Mouse (Mus musculus) thymus, postnatal 36 days (tissue): ENCODE data around the gene Itga6.

Experiments used
- DNase-seq, 2 experiments: peaks; one replicate each; pipeline ENCODE4 v3.0.0; 2022; ENCODE audit warnings: mixed read lengths in 2 of 2

Gene Itga6

GRCm38 (mm10) chr2:71805611-71806567 lies 60.5 kb downstream of the Itga6 start:
- DNase-seq = no peak

DNA sequence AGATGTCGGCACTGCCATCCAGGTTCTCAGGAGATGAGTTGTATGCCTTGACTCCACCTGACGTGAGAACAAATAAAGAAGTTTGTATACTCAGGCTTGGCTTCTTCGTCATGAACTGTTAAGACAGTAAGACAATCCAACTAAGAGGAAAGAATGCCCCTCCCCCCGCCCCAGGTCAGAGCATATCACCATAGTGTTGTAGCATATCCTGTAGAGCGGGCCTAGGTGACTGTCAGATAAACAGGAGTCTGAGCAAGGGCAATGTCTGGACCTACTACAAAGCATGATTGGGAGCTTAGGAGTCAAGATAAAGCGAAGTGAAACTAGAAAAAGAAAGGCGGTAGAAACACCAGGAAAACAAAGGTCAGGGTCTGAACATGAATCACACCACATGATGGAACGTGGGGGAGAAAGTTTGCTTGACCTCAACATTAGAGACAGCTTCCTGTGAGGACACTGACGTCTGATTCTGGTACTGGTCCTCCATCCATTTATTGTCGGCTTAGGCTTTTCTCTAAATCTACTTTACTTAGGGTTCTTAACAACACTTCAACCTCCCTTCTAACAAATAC lies 64.0 kb downstream of the Itga6 start:
- no peak for DNase-seq

DNA sequence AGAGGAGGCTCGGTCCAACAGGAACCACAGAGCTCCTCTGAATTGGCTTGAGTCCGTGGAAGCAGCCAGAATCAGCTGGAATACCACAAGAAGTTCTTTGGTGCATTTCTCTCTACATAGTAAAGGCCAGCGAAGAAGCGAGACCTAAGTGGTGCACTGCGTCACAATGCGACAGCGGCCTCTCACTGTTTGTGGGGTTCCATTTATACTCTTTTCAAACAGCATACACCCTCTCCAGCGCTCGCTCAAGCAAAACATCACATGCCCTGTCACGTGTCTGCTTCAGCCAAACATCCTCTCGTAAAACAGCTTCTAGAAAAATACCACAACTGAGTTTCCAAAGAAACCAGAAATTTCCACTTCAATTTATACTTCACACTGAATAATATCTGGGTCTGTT lies 64.6 kb downstream of the Itga6 start:
- no peak for DNase-seq

DNA sequence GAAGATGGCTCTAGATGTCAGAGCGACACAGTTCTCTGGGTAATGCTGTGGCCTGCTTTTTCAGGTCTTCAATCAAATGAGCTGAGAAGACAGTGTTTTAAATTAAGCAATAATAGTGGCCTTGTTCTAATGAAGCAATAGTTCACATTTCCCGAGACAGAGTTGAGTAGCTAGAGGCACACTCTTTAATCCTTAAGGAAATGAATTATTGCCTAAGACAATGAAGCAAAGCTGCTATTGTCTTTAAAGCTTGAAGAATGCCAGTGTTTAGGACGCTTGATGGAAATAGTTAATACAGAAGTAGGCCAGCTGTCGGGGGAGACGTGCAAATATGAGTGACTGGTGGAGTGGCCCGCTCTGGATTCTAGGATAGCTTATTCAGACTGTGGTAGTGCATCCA lies 65.5 kb downstream of the Itga6 start:
- DNase-seq = no peak

- peak; percentile 87 to 88 for DNase-seq
These were observed 67.0 kb downstream of the Itga6 start for GRCm38 (mm10) chr2:71812221-71813021.

- DNase-seq = no peak
These were observed 67.6 kb downstream of the Itga6 start for GRCm38 (mm10) chr2:71813022-71813358.

DNA sequence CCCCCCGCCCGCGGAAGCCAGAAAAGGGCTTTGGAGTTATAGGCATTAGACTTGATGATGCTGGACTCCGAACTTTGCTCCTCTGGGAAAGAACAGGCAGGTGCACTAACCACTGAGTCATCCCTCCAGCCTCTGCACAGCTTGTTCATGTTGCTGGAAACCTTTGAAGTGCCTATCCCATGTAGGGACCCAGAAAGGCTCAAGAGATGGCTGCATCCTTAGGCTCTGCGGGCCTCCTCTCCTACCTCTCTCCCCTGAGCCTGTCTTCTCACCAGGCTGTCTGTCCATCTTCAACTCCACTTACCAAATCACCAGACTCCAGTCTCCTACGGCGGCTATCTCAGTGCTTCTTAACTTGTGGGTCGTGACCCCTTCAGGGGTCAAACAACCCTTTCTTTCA lies 68.0 kb downstream of the Itga6 start:
- peak; percentile 54 to 67 for DNase-seq

DNA sequence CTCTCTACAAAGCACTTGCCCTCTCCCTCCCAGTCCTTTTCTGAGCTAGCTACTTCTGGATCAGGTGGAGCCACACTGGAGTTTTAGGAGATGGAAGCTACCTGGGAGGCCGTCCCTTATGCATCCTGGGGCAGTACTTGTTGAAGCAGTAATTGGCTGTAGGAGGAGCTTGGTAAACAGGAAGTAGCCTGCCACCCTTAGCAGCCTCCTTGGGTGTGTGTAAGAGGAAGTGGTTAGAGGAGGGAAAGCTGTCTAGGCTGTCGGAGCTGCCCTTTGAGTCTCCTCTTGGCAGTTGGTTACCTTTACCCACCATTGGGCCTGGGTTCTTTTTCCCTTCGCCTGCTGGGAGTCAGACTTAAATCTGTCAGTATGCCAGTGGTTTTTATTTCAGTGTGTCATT lies 68.6 kb downstream of the Itga6 start:
- DNase-seq = peak; percentile 79 to 85

GRCm38 (mm10) chr2:71815279-71815678 lies 69.9 kb downstream of the Itga6 start:
- DNase-seq = peak; percentile 45 to 54

DNA sequence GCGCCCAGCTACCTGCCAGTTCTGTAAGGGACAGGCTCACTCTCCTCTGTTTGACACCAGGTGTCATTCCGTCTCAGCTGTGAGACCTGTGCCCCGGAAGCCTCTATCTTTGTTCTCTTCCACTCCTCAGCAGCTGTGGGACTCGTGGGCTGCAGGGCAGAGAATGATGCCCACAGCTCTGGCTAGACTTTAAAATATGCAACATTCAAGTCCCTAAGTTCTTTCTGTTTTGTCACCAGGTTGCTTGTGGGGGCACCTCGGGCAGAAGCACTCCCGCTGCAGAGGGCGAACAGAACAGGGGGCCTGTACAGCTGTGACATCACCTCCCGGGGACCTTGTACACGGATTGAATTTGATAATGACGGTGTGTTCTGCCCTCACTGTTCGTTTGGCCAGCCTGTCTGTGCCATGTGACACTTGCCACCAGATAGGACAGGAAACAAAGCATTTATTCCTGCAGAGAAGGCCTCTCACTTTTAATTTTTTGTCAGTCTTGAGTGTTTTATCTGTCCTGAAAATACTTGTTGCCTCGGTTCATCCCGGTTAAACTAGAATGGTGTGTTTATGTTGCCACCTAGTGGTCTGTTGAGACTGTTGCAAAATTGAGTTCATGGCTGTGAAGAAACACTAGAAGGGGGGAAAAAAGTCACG lies 71.1 kb downstream of the Itga6 start:
- DNase-seq = peak; percentile 68 to 78

GRCm38 (mm10) chr2:71824146-71824545 lies 78.7 kb downstream of the Itga6 start:
- no peak for DNase-seq

DNA sequence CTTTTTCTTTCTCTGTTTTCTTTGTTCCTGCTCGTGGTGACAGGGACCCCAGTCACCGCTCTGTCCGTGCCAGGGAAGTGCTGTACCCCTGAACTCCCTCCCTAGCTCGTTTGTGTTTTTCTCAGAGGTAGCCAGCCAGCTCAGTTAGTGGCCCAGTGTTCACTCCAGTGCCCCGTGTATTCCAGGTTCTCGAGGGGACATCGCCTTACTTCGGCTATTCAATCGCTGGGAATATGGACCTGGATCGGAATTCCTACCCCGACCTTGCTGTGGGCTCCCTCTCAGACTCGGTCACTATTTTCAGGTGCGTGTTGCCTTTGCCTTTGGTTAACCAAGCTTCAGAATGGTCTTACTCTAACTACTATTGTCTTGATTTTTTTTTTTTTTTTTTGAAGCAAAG lies 82.3 kb downstream of the Itga6 start:
- no peak for DNase-seq

DNA sequence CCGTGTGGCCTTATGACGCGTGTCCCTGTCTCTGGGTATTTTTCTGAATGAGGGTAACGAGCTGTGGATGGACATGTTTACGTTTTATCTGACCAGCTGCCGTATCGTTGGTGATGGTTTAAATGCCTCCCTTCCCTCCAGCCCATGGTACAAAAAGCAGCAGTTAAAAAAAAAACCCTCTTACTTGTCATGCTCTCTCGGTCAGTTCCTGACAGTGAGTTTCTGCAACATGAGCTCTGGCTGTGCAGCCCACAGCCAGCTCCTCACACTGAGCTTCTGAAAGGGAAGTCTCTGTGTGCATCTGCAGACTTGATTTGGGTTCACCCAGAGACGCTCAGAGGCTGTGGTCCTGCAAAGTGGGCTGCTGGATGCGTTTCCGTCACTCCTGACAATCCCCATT lies 83.5 kb downstream of the Itga6 start:
- DNase-seq = no peak

- DNase-seq = no peak
These were observed 88.2 kb downstream of the Itga6 start for GRCm38 (mm10) chr2:71833626-71834025.

DNA sequence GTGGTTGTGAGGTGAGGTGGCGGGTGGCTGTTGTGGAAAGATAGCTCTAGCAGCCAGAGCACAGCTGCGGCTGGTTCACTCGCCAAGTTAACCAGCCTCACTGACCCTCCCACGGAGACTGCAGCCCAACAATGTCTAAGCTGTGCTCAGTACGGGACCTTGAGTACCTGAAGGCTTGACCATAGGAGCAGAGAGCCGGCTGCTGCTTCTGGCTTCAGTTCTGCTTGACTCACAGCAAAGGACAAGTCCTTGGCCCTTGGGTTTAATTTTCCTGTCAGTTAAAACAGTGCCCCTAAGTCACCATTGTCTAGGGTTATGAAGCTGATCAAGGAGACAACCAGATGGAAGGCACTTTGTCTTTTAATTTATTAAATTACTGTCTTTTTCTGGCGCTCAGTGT lies 89.0 kb downstream of the Itga6 start:
- no peak for DNase-seq

DNA sequence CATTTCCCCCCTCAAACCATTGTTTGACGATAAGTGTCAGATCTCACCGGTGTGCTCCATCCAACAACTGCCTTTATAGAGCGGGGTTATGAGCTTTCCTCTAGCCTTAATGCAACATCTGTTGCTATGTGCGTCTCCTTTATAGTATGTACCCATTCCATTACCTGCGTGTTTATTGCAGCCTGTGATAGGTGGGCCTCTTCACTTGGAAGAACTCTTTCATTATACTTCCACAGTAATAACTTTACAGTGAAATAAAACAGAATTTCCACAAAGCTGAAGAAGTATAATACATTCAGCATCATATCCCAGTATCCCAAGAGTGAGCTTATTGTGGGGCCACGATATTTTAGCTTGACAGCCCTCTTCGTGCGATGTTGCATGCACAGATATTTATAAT lies 90.1 kb downstream of the Itga6 start:
- no peak for DNase-seq

DNA sequence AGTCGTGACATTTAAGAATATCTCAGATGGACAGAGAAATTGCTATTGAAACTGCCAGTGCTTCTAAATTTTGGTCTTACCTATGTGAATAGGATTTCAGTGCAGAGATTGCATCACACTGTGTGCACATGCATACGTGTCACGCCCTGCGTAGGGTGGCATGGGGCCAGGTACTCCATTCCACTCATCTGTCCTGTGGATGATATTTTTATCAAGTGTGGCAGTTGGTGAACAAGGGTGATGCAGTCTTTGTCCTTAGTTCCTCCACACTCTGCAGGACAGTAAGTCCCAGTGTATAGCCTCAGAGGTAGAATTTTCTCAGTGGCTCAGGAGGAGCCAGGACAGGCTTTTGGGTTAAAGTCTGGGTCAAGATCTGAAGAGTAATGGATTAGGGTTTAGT lies 90.8 kb downstream of the Itga6 start:
- no peak for DNase-seq

- DNase-seq = no peak
These were observed 91.8 kb downstream of the Itga6 start for GRCm38 (mm10) chr2:71837261-71837660.

DNA sequence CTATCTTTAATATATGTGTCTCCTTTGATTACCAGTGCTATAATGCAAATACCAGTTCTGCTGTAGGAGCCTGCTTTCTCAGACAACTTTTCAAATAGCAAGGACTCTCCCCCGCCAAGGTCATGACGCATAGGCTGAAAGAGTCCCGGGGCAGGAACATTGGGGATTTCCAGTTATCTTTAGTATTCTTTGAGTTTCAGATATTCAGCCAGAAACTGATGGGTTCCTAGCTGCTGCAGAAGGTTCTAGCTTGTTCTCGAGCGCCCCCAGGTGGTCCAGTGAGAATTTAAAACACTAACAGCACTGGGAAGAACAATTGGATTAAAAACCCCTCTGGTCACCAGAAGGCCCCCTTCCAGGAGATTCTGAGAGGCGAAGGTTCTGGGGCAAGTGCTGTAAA lies 92.4 kb downstream of the Itga6 start:
- peak; percentile 55 to 69 for DNase-seq

DNA sequence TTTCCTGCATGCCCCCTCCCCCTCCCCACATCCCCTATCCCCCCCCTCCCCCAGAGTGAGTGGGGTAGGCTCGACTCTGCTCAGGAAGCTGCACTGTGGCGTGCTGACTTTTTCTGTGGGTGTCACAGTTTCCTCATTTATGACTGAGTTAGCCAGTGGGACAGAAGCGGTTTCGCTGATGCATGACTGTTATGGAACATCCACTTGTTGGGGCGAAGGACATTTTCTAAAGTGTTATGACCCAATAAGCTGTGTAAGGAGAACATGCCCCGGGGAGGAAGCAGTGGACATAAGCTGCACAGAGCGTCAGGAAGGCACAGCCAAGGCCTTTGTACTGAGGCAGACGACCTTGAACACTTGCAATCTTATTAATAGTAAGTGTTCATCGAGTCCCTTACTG lies 97.9 kb downstream of the Itga6 start:
- DNase-seq = peak; percentile 26 to 53

DNA sequence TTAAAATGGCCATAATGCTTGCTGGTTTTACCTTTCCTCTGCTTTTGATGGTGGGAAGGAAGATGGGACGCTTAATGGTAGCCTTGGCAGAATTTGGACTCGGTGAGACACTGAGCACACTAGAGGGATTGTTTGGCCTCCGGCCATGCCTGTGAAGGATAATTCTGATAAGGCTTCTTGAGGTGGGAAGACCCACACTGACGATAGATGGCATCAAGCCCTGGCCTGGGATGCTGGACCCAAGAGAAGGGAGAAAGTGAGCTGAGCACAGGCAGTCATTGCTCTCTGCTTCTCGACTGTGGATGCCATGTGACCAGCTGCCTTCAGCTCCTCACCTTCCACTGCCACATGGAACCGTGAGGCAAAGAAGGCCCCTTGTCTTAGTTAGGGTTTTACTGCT lies 99.5 kb downstream of the Itga6 start:
- DNase-seq = no peak

- DNase-seq = peak; percentile 60 to 68
These were observed 106.7 kb downstream of the Itga6 start for GRCm38 (mm10) chr2:71852161-71852560.

- no peak for DNase-seq
These were observed 109.7 kb downstream of the Itga6 start for GRCm38 (mm10) chr2:71855076-71855475.
